In genomic region chr13:63724843-63725582, GRCm38 (mm10) we compare ENCODE assay signal across 8 mouse cellular contexts.
A peak's percentile ranks its signal among the peaks of the same experiment; 100 is the strongest.
DNase-seq lines count a peak whose midpoint lies in the region.

No protein-coding gene starts in this region.

- DNase-seq in heart, postnatal 4 days, result peak; percentile 22
- no peak for DNase-seq in heart, postnatal 36 days
- DNase-seq in retina, postnatal 1 day, result peak; percentile 22
- DNase-seq in retina, embryonic 14.5 days (ENCODE audit: low spot score), result no peak
- DNase-seq in lung, postnatal 14 days, result peak; percentile 19
- no peak for DNase-seq in ovary, postnatal 36 days (ENCODE audit: low spot score)
- no peak for DNase-seq in embryo, embryonic 10.5 days (ENCODE audit: low spot score)
- no peak for DNase-seq in adrenal gland, postnatal 4 days (ENCODE audit: low spot score in 2 of 2)

- intact Hi-C loops in heart, postnatal 36 days (cut with DNase I), result no loop called here

Comparison
In these comparisons a context has a peak if more than half of its experiments do, and no peak if none do; other contexts are left out.
1. DNase-seq: peak in heart, postnatal 4 days (single experiment), retina, postnatal 1 day (single experiment) and lung, postnatal 14 days (single experiment); none in heart, postnatal 36 days (0 of 2), retina, embryonic 14.5 days (single experiment), ovary, postnatal 36 days (single experiment), embryo, embryonic 10.5 days (single experiment) and adrenal gland, postnatal 4 days (0 of 2).